Mouse (Mus musculus): Measurements from ENCODE around the gene Zcchc4. TPM values are rescaled to one million over a fixed set of nuclear protein-coding genes. Genes with fewer than 3 reads are reported as not detected.

Zcchc4 gene
- polyA plus RNA-seq, 1 experiment from 2014 or later: 10.2 TPM

GRCm38 (mm10) chr5:52799274-52799985 lies 24.2 kb downstream of the Zcchc4 start:
- Histone ChIP-seq H3K27me3 (ENCODE audit: control insufficient read depth, insufficient read depth, low read length) (no peaks in the 10 kb centered on the region), H3K9ac (ENCODE audit: low read length) (no peak overlapping the region), H3K36me3 (ENCODE audit: control insufficient read depth, insufficient read depth, low read length) (peaks cover 47% of the 10 kb centered on the region), H3K4me3 (ENCODE audit: control insufficient read depth in 1 of 2, insufficient read depth in 1 of 2, low read depth in 1 of 2, low read length in 2 of 2) (no peak overlapping the region), H3K9me3 (ENCODE audit: control insufficient read depth, low read length) (no peaks in the 10 kb centered on the region), H3K4me2 (ENCODE audit: low read length) (no peak overlapping the region), H3K27ac (replicated peaks in 1 of 2; ENCODE audit: control insufficient read depth in 1 of 2, insufficient read depth in 1 of 2, low read depth in 2 of 2, low read length in 2 of 2) (no peak overlapping the region), H3K4me1 (ENCODE audit: control insufficient read depth in 2 of 2, insufficient read depth in 2 of 2, low read length in 2 of 2) (no peaks in the 10 kb centered on the region)
- 86% methylated on average over 12 of the region's 12 CpGs for WGBS
- ATAC-seq (ENCODE audit: insufficient number of reproducible peaks, insufficient read depth, low FRiP score, low read depth): no peak

GRCm38 (mm10) chr5:52805801-52806200 lies 30.6 kb downstream of the Zcchc4 start:
- Histone ChIP-seq H3K4me1 (ENCODE audit: control insufficient read depth in 2 of 2, insufficient read depth in 2 of 2, low read length in 2 of 2) (peaks cover 3 to 4% of the 10 kb centered on the region in 2 experiments; a peak in 2 of 4 replicates), H3K4me2 (ENCODE audit: low read length) (no peak overlapping the region), H3K4me3 (ENCODE audit: control insufficient read depth in 1 of 2, insufficient read depth in 1 of 2, low read depth in 1 of 2, low read length in 2 of 2) (no peak overlapping the region), H3K27me3 (ENCODE audit: control insufficient read depth, insufficient read depth, low read length) (no peaks in the 10 kb centered on the region), H3K9me3 (ENCODE audit: control insufficient read depth, low read length) (no peaks in the 10 kb centered on the region), H3K27ac (replicated peaks in 1 of 2; ENCODE audit: control insufficient read depth in 1 of 2, insufficient read depth in 1 of 2, low read depth in 2 of 2, low read length in 2 of 2) (no peak overlapping the region), H3K9ac (ENCODE audit: low read length) (no peak overlapping the region), H3K36me3 (ENCODE audit: control insufficient read depth, insufficient read depth, low read length) (peaks cover 47% of the 10 kb centered on the region)
- 59% methylated on average over 4 of the region's 4 CpGs for WGBS
- no peak for ATAC-seq (ENCODE audit: insufficient number of reproducible peaks, insufficient read depth, low FRiP score, low read depth)

GRCm38 (mm10) chr5:52806349-52806748 lies 31.1 kb downstream of the Zcchc4 start:
- H3K9ac ChIP-seq (ENCODE audit: low read length): no peak overlapping the region
- ATAC-seq (ENCODE audit: insufficient number of reproducible peaks, insufficient read depth, low FRiP score, low read depth): no peak
- no peaks in the 10 kb centered on the region for H3K27me3 ChIP-seq (ENCODE audit: control insufficient read depth, insufficient read depth, low read length)
- no peak overlapping the region for H3K4me2 ChIP-seq (ENCODE audit: low read length)
- no peaks in the 10 kb centered on the region for H3K9me3 ChIP-seq (ENCODE audit: control insufficient read depth, low read length)
- no peak overlapping the region for H3K27ac ChIP-seq (replicated peaks in 1 of 2; ENCODE audit: control insufficient read depth in 1 of 2, insufficient read depth in 1 of 2, low read depth in 2 of 2, low read length in 2 of 2)
- peaks cover 3 to 4% of the 10 kb centered on the region in 2 experiments; a peak in 2 of 4 replicates for H3K4me1 ChIP-seq (ENCODE audit: control insufficient read depth in 2 of 2, insufficient read depth in 2 of 2, low read length in 2 of 2)
- 41% methylated on average over 8 of the region's 8 CpGs for WGBS
- peaks cover 47% of the 10 kb centered on the region for H3K36me3 ChIP-seq (ENCODE audit: control insufficient read depth, insufficient read depth, low read length)
- H3K4me3 ChIP-seq (ENCODE audit: control insufficient read depth in 1 of 2, insufficient read depth in 1 of 2, low read depth in 1 of 2, low read length in 2 of 2): no peak overlapping the region

- WGBS: 68% methylated on average over 7 of the region's 7 CpGs
- Histone ChIP-seq H3K9me3 (ENCODE audit: control insufficient read depth, low read length) (no peaks in the 10 kb centered on the region), H3K4me3 (ENCODE audit: control insufficient read depth in 1 of 2, insufficient read depth in 1 of 2, low read depth in 1 of 2, low read length in 2 of 2) (no peak overlapping the region), H3K9ac (ENCODE audit: low read length) (no peak overlapping the region), H3K4me2 (ENCODE audit: low read length) (no peak overlapping the region), H3K4me1 (ENCODE audit: control insufficient read depth in 2 of 2, insufficient read depth in 2 of 2, low read length in 2 of 2) (peaks cover 3 to 4% of the 10 kb centered on the region in 2 experiments; a peak in 2 of 4 replicates), H3K27ac (replicated peaks in 1 of 2; ENCODE audit: control insufficient read depth in 1 of 2, insufficient read depth in 1 of 2, low read depth in 2 of 2, low read length in 2 of 2) (no peak overlapping the region), H3K36me3 (ENCODE audit: control insufficient read depth, insufficient read depth, low read length) (peaks cover 47% of the 10 kb centered on the region), H3K27me3 (ENCODE audit: control insufficient read depth, insufficient read depth, low read length) (no peaks in the 10 kb centered on the region)
- ATAC-seq (ENCODE audit: insufficient number of reproducible peaks, insufficient read depth, low FRiP score, low read depth): no peak
Observed at GRCm38 (mm10) chr5:52807030-52807429, 31.8 kb downstream of the Zcchc4 start.

- ATAC-seq (ENCODE audit: insufficient number of reproducible peaks, insufficient read depth, low FRiP score, low read depth): no peak
- 92% methylated on average over 6 of the region's 6 CpGs for WGBS
- peaks cover 61% of the 10 kb centered on the region for H3K36me3 ChIP-seq (ENCODE audit: control insufficient read depth, insufficient read depth, low read length)
Observed at GRCm38 (mm10) chr5:52810446-52810845, 35.2 kb downstream of the Zcchc4 start.

GRCm38 (mm10) chr5:52811056-52811455 lies 35.8 kb downstream of the Zcchc4 start:
- no peaks in the 10 kb centered on the region for H3K9me3 ChIP-seq (ENCODE audit: control insufficient read depth, low read length)
- H3K27me3 ChIP-seq (ENCODE audit: control insufficient read depth, insufficient read depth, low read length): no peaks in the 10 kb centered on the region
- H3K9ac ChIP-seq (ENCODE audit: low read length): no peak overlapping the region
- ATAC-seq (ENCODE audit: insufficient number of reproducible peaks, insufficient read depth, low FRiP score, low read depth): no peak
- H3K27ac ChIP-seq (replicated peaks in 1 of 2; ENCODE audit: control insufficient read depth in 1 of 2, insufficient read depth in 1 of 2, low read depth in 2 of 2, low read length in 2 of 2): no peak overlapping the region
- H3K36me3 ChIP-seq (ENCODE audit: control insufficient read depth, insufficient read depth, low read length): peaks cover 67% of the 10 kb centered on the region
- H3K4me2 ChIP-seq (ENCODE audit: low read length): no peak overlapping the region
- H3K4me1 ChIP-seq (ENCODE audit: control insufficient read depth in 2 of 2, insufficient read depth in 2 of 2, low read length in 2 of 2): peaks cover 3 to 4% of the 10 kb centered on the region in 2 experiments; a peak in 2 of 4 replicates
- 92% methylated on average over 14 of the region's 14 CpGs for WGBS
- no peak overlapping the region for H3K4me3 ChIP-seq (ENCODE audit: control insufficient read depth in 1 of 2, insufficient read depth in 1 of 2, low read depth in 1 of 2, low read length in 2 of 2)

More at GRCm38 (mm10) chr5:52810446-52810845, 35.2 kb downstream of the Zcchc4 start:
- Histone ChIP-seq H3K9ac (ENCODE audit: low read length) (no peak overlapping the region), H3K27ac (replicated peaks in 1 of 2; ENCODE audit: control insufficient read depth in 1 of 2, insufficient read depth in 1 of 2, low read depth in 2 of 2, low read length in 2 of 2) (no peak overlapping the region), H3K4me1 (ENCODE audit: control insufficient read depth in 2 of 2, insufficient read depth in 2 of 2, low read length in 2 of 2) (peaks cover 3 to 4% of the 10 kb centered on the region in 2 experiments; a peak in 2 of 4 replicates), H3K4me2 (ENCODE audit: low read length) (no peak overlapping the region), H3K9me3 (ENCODE audit: control insufficient read depth, low read length) (no peaks in the 10 kb centered on the region), H3K4me3 (ENCODE audit: control insufficient read depth in 1 of 2, insufficient read depth in 1 of 2, low read depth in 1 of 2, low read length in 2 of 2) (no peak overlapping the region), H3K27me3 (ENCODE audit: control insufficient read depth, insufficient read depth, low read length) (no peaks in the 10 kb centered on the region)

- WGBS: 94% methylated on average over 10 of the region's 10 CpGs
- H3K4me2 ChIP-seq (ENCODE audit: low read length): no peak overlapping the region
- H3K9ac ChIP-seq (ENCODE audit: low read length): no peak overlapping the region
- no peak overlapping the region for H3K27ac ChIP-seq (replicated peaks in 1 of 2; ENCODE audit: control insufficient read depth in 1 of 2, insufficient read depth in 1 of 2, low read depth in 2 of 2, low read length in 2 of 2)
- no peaks in the 10 kb centered on the region for H3K4me1 ChIP-seq (ENCODE audit: control insufficient read depth in 2 of 2, insufficient read depth in 2 of 2, low read length in 2 of 2)
- H3K4me3 ChIP-seq (ENCODE audit: control insufficient read depth in 1 of 2, insufficient read depth in 1 of 2, low read depth in 1 of 2, low read length in 2 of 2): no peak overlapping the region
- ATAC-seq (ENCODE audit: insufficient number of reproducible peaks, insufficient read depth, low FRiP score, low read depth): no peak
- H3K9me3 ChIP-seq (ENCODE audit: control insufficient read depth, low read length): no peaks in the 10 kb centered on the region
- peaks cover 76% of the 10 kb centered on the region for H3K36me3 ChIP-seq (ENCODE audit: control insufficient read depth, insufficient read depth, low read length)
- no peaks in the 10 kb centered on the region for H3K27me3 ChIP-seq (ENCODE audit: control insufficient read depth, insufficient read depth, low read length)
Observed at GRCm38 (mm10) chr5:52812456-52812855, 37.2 kb downstream of the Zcchc4 start.

- peaks cover 69% of the 10 kb centered on the region for H3K36me3 ChIP-seq (ENCODE audit: control insufficient read depth, insufficient read depth, low read length)
- H3K9me3 ChIP-seq (ENCODE audit: control insufficient read depth, low read length): no peaks in the 10 kb centered on the region
- no peak overlapping the region for H3K9ac ChIP-seq (ENCODE audit: low read length)
- 83% methylated on average over 7 of the region's 7 CpGs for WGBS
- H3K4me2 ChIP-seq (ENCODE audit: low read length): no peak overlapping the region
- no peaks in the 10 kb centered on the region for H3K27me3 ChIP-seq (ENCODE audit: control insufficient read depth, insufficient read depth, low read length)
- no peak for ATAC-seq (ENCODE audit: insufficient number of reproducible peaks, insufficient read depth, low FRiP score, low read depth)
- no peaks in the 10 kb centered on the region for H3K4me1 ChIP-seq (ENCODE audit: control insufficient read depth in 2 of 2, insufficient read depth in 2 of 2, low read length in 2 of 2)
- no peak overlapping the region for H3K27ac ChIP-seq (replicated peaks in 1 of 2; ENCODE audit: control insufficient read depth in 1 of 2, insufficient read depth in 1 of 2, low read depth in 2 of 2, low read length in 2 of 2)
- H3K4me3 ChIP-seq (ENCODE audit: control insufficient read depth in 1 of 2, insufficient read depth in 1 of 2, low read depth in 1 of 2, low read length in 2 of 2): no peak overlapping the region
Observed at GRCm38 (mm10) chr5:52813312-52813711, 38.1 kb downstream of the Zcchc4 start.
